Mouse (Mus musculus) heart, postnatal 0 days (tissue): ENCODE results near the gene Nrxn2. TPM values are rescaled to one million over a fixed set of nuclear protein-coding genes. Genes with fewer than 3 reads are reported as not detected.

Experiments used
- ATAC-seq: fragments of 200-750 bp; cut with Nextera tagmentation; 2 replicates; pipeline ENCODE4 v1.8.0; 2017; ENCODE audit warnings: low read depth, moderate number of reproducible peaks, moderate library complexity; ENCODE audit not compliant: insufficient read depth
- DNase-seq: peaks from one replicate; pipeline ENCODE4 v3.0.0-alpha.2; 2016; ENCODE audit warnings: low spot score
- H3K27ac ChIP-seq: fragments of 300-500 bp; sonication (generic); 2 replicates; pipeline ENCODE4 v1.5.1; 2014; ENCODE audit warnings: low read depth, mild to moderate bottlenecking
- H3K27me3 ChIP-seq: fragments of 300-500 bp; sonication (generic); 2 replicates; pipeline ENCODE4 v1.6.1; 2014; ENCODE audit warnings: low read length, mixed read lengths; ENCODE audit not compliant: control insufficient read depth, insufficient read depth
- H3K36me3 ChIP-seq: fragments of 300-500 bp; sonication (generic); replicated peaks from 2 replicates; pipeline ENCODE4 v1.6.1; 2014; ENCODE audit warnings: low read length, mixed read lengths; ENCODE audit not compliant: control insufficient read depth, insufficient read depth
- H3K4me1 ChIP-seq: fragments of 300-500 bp; sonication (generic); 2 replicates; pipeline ENCODE4 v1.6.1; 2014; ENCODE audit warnings: antibody characterized with exemption; ENCODE audit not compliant: control insufficient read depth, insufficient read depth
- H3K4me2 ChIP-seq: fragments of 300-500 bp; sonication (generic); 2 replicates; pipeline ENCODE4 v1.6.1; 2014; ENCODE audit warnings: low read depth, mild to moderate bottlenecking, low read length, moderate library complexity
- H3K4me3 ChIP-seq: fragments of 300-500 bp; sonication (generic); 2 replicates; pipeline ENCODE4 v1.5.1; 2014; ENCODE audit warnings: low read depth, low read length
- H3K9ac ChIP-seq: fragments of 300-500 bp; sonication (generic); replicated peaks from 2 replicates; pipeline ENCODE4 v1.6.1; 2014; ENCODE audit warnings: low read depth, low read length, mixed read lengths
- H3K9me3 ChIP-seq: fragments of 300-500 bp; sonication (generic); replicated peaks from 2 replicates; pipeline ENCODE4 v1.6.1; 2016; ENCODE audit warnings: low read length; ENCODE audit not compliant: control insufficient read depth
- CTCF ChIP-seq: IDR thresholded peaks from 2 replicates; pipeline ENCODE4 v1.5.1; 2016; ENCODE audit warnings: antibody characterized with exemption, control low read depth, low read depth
- EP300 ChIP-seq: IDR thresholded peaks from 2 replicates; pipeline ENCODE4 v1.6.1; 2016; ENCODE audit warnings: antibody characterized with exemption, low read depth
- WGBS: fragments of 180-500 bp; shearing (Covaris S2); extraction: QIAGEN DNeasy Blood & Tissue Kit; methylation state at CpG from one replicate; pipeline ENCODE4 v1.1.7; 2014; 5-methylcytosine and 5-hydroxymethylcytosine counted together
- polyA plus RNA-seq: library from polyadenylated mRNA; unstranded; fragments of >200 nt; fragmentation: Nextera tagmentation; extraction: Ambion mirVana; gene quantifications from 2 replicates; pipeline ENCODE4 v1.2.1, GENCODE M21; 2015
- total RNA-seq: library from RNA; depleted of rRNA; stranded (reverse); fragments of >200 nt; gene quantifications from 2 replicates; pipeline ENCODE4 v1.2.3, GENCODE M21; 2014; ENCODE audit warnings: low replicate concordance

The Nrxn2 gene
- total and polyA plus RNA-seq, 2 experiments from 2014 or later: 0.68 TPM; not detected in 1

DNA sequence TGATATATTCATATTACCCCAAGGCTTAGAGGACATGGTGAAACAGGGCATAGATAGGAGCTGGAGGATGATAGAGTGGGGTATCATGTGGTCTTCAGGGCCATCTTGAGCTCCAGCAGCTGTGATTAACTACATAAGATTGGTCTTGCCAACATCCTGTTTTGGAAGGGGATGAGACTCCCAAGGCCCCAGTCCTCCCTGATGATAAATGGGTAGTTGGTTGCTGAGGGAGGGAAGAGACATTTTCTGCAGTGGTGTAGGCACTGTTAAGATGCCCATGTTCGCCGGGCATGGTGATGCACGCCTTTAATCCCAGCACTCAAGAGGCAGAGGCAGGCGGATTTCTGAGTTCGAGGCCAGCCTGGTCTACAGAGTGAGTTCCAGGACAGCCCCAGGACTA is 37.3 kb upstream of the Nrxn2 start:
- H3K9me3 ChIP-seq: no peaks in the 10 kb centered on the region
- H3K4me2 ChIP-seq: no peak overlapping the region
- no peak for DNase-seq
- H3K27me3 ChIP-seq: no peaks in the 10 kb centered on the region
- TF ChIP-seq CTCF (no peak), EP300 (no peak)
- H3K27ac ChIP-seq: no peak overlapping the region
- ATAC-seq: no peak
- peaks cover 19% of the 10 kb centered on the region for H3K36me3 ChIP-seq
- no peak overlapping the region for H3K4me3 ChIP-seq
- no peak overlapping the region for H3K9ac ChIP-seq
- 99% methylated on average over 5 of the region's 5 CpGs for WGBS
- peaks cover 40% of the 10 kb centered on the region for H3K4me1 ChIP-seq

DNA sequence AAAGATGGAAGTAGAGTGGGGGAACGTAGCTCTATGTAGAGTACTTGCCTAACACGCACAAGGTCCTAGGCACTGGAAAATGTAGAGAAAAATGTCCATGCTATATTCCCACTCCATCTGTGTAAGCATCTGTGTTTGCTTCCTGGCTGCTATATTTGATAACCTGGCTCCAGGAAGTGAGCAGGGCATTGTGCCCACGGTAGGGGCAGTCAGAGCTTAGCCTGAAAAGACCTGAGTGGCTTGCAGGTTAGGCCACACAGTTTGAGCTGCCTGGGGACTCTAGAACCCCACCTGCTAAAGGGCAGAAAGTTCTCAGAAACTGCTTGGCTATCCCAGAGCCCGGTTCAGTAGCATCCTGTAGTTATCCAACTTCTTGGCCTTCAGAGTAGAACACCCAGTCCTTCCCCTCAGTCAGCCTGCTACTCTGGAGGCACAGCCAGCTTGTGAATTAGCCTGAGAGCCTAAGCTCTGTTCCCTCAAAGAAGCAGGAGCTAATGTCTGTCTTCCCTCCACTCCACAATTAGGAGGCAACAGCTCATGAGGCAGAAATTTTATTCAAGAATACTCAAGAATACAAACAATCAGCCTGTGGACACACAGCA is 36.1 kb upstream of the Nrxn2 start:
- no peaks in the 10 kb centered on the region for H3K9me3 ChIP-seq
- no peak for ATAC-seq
- TF ChIP-seq EP300 (no peak), CTCF (no peak)
- H3K27ac ChIP-seq: peak overlapping the region; percentile 87
- 55% methylated on average over 4 of the region's 4 CpGs for WGBS
- no peaks in the 10 kb centered on the region for H3K27me3 ChIP-seq
- no peak overlapping the region for H3K4me3 ChIP-seq
- DNase-seq: no peak
- peaks cover 38% of the 10 kb centered on the region for H3K4me1 ChIP-seq
- H3K9ac ChIP-seq: no peak overlapping the region
- H3K4me2 ChIP-seq: no peak overlapping the region
- peaks cover 19% of the 10 kb centered on the region; the same call in 1 of the 2 replicates for H3K36me3 ChIP-seq

DNA sequence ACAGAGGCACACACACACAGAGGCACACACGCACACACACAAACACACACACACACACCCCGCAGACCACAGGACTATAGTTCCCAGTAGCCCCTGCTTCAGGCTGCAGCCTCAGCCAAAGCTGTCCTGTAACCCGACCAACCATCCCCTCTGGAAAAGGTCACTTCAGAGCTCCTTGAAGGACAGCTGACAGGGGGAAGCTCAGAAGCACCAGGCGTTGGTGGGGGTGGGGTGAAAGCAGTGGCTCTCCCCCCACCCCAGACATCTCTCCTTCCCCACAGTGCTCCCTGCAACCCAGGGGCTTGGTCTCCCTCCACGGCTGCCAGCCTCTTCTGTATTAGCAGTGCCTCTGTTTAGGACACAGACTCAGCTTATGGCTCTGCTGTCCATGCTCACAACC is 35.1 kb upstream of the Nrxn2 start:
- H3K4me1 ChIP-seq: peaks cover 29% of the 10 kb centered on the region
- peak overlapping the region; percentile 87 for H3K27ac ChIP-seq
- H3K4me2 ChIP-seq: peak overlapping the region; percentile 67; the same call in 1 of the 2 replicates
- TF ChIP-seq CTCF (no peak), EP300 (no peak)
- ATAC-seq (peak; percentile 17; the same call in 1 of the 2 replicates), DNase-seq (peak; percentile 47)
- no peak overlapping the region for H3K4me3 ChIP-seq
- 0 out of 2 replicates have a peak overlapping the region, but pooled peaks have one; percentile 21 for H3K9ac ChIP-seq
- H3K36me3 ChIP-seq: peaks cover 14% of the 10 kb centered on the region
- H3K9me3 ChIP-seq: no peaks in the 10 kb centered on the region
- H3K27me3 ChIP-seq: no peaks in the 10 kb centered on the region
- WGBS: 24% methylated on average over 5 of the region's 5 CpGs

DNA sequence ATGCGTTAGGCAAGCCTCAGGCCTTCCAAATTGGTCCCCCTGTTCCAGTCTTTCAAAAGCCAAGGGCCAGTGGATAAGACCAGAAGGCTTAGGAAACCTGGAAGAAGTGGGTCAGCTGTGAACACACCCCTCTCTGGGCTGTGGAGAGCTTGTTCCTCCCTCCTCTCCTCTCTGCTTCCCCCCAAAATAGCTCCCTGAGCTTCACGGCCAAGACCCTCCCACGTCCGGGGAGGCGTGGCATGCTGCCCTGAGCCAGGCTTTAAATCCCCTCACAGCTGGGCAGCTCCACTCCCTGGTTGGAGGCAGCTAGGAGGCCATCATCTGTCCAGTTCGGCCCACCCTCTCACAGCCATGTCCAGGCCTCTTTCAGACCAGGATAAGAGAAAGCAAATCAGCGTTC is 34.4 kb upstream of the Nrxn2 start, which contains the start of gene Pygm:
TSS of gene Pygm (plus strand) at position 272 of the 400 bp plus-strand sequence.
- Histone ChIP-seq H3K9me3 (no peaks in the 10 kb centered on the region), H3K27ac (peak within 1 kb of the TSS; percentile 87), H3K9ac (peak within 1 kb of the TSS; percentile 55), H3K4me1 (peaks cover 29% of the 10 kb centered on the region), H3K27me3 (no peaks in the 10 kb centered on the region), H3K36me3 (peaks cover 21% of the 10 kb centered on the region), H3K4me3 (peak within 1 kb of the TSS; percentile 52), H3K4me2 (peak within 1 kb of the TSS; percentile 67)
- WGBS: 6% methylated on average over 7 of the region's 7 CpGs
- no peak for TF ChIP-seq EP300
- no peak for TF ChIP-seq CTCF
- DNase-seq: peak; percentile 90
- ATAC-seq: peak; percentile 88

DNA sequence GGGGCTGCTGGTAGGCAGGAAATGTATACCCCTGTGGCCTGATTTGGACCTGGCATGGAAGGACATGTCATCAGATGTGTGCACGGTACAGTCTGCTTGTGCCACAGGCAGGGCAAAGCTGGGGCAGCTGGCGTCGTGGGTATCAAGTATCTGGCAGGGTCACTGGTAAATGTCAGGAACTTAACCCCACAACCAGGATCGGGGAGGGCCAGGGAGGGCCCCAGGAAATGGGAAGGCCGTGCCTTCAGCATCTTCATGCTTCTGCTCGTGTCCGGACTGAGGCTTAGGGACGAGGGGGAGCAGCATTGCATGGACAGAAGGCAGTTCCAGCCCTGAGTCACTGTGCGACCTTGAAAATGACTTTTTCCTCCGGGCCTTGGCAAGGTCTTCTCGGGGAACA is 33.6 kb upstream of the Nrxn2 start:
- peak overlapping the region; percentile 67 for H3K4me2 ChIP-seq
- WGBS: 23% methylated on average over 11 of the region's 11 CpGs
- H3K4me1 ChIP-seq: peaks cover 29% of the 10 kb centered on the region
- no peaks in the 10 kb centered on the region for H3K9me3 ChIP-seq
- DNase-seq: no peak
- TF ChIP-seq CTCF: no peak
- no peak for TF ChIP-seq EP300
- H3K9ac ChIP-seq: peak overlapping the region; percentile 55
- H3K4me3 ChIP-seq: peak overlapping the region; percentile 52
- peaks cover 29% of the 10 kb centered on the region for H3K36me3 ChIP-seq
- ATAC-seq: peak; percentile 16; the same call in 1 of the 2 replicates
- H3K27ac ChIP-seq: peak overlapping the region; percentile 87
- no peaks in the 10 kb centered on the region for H3K27me3 ChIP-seq

DNA sequence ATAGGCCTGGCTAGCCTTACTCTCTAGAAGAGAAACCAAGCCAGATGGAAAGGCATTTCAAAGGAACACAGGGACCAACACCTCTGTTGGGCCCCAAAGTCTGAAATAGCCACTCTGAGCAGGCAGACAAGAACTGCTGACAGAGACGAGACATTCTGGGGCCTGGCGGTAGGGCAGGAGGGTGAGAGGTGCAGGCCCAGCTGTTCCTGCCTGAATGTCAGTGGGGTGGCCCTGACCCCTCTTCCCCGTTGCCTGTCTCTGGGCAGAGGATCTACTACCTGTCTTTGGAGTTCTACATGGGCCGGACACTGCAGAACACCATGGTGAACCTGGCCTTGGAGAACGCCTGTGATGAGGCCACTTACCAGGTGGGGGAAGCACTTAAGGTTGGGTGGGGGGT is 33.1 kb upstream of the Nrxn2 start:
- Histone ChIP-seq H3K27me3 (no peaks in the 10 kb centered on the region), H3K4me2 (peak overlapping the region; percentile 67), H3K9ac (peak overlapping the region; percentile 55), H3K27ac (peak overlapping the region; percentile 87), H3K36me3 (peaks cover 34% of the 10 kb centered on the region), H3K4me1 (peaks cover 29% of the 10 kb centered on the region), H3K9me3 (no peaks in the 10 kb centered on the region), H3K4me3 (peak overlapping the region; percentile 52)
- TF ChIP-seq EP300 (no peak), CTCF (no peak)
- DNase-seq (no peak), ATAC-seq (no peak)
- 29% methylated on average over 5 of the region's 5 CpGs for WGBS
